Mouse (Mus musculus): ENCODE results near the gene Lrrc10b.

Lrrc10b gene

DNA sequence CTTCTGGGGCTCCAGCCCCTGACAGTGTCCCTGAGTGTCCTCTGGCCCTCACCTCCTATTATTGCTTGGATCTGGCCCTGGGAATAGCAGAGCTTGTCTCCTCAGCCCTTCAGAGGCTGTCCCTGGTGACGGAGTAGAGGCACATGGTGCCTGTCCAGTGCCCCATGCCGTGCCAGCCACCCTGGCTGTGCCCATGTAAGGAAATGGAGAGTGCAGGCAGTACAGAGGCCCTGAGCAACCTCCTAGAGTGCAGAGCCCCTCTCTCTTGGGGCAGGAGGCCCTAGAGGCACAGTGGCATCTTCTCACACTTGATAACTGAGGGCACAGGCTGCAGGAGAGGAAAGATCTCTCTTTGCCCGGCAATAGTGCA, 1.9 kb downstream of the Lrrc10b start:
- Histone ChIP-seq H3K4me1 (replicated peaks; ENCODE audit: low read depth, low read length) (peaks cover 32% of the 10 kb centered on the region), H3K36me3 (ENCODE audit: insufficient read depth, low read length) (no peaks in the 10 kb centered on the region), H3K9me3 (ENCODE audit: low read length) (no peaks in the 10 kb centered on the region), H3K4me3 (replicated peaks; ENCODE audit: low read length) (no peak overlapping the region), H3K27me3 (ENCODE audit: insufficient read depth, low read length) (peaks cover 84% of the 10 kb centered on the region)
- TF ChIP-seq NANOG (IDR thresholded peaks at IDR 0.05; ENCODE audit: borderline replicate concordance, low read length) (no peak), POU5F1 (IDR thresholded peaks at IDR 0.05; ENCODE audit: borderline replicate concordance, low read length) (no peak), CTCF (conservative IDR thresholded peaks at IDR 0.05; ENCODE audit: low read length) (no peak)

DNA sequence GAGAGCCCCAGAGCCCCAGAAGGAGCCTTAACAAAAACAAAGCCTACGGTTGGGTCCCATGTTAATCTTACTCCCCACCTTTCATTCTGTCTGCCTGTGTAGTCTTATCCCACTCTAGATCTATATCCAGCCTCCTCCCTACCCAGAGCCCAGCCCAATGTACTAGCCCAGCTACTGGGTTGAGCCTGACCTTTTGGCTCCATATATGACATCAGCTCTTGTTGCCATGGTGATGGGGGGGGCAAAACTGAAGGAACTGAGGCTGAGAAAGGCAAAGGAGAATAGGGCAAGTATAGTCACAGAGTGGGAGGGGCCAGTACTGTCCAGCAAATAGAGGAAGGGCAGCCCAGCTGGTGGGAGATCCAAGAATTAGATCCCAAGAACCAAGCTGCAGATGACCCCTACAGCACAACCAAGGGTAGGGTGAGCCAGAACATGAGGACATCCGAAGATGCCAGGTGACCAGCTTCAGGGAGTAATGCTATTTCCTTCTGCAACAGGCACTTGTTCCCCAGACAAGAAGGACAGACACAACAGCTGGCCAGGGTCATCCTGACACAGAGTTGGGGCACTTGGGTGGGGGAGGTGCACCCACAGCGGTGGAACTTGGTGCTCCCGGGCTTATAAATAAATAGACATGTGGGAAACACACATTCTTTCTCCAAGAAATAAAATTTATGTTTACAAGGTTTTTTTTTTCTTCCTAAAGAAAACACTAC, 2.4 kb downstream of the Lrrc10b start:
- H3K36me3 ChIP-seq (ENCODE audit: insufficient read depth, low read length): no peaks in the 10 kb centered on the region
- TF ChIP-seq POU5F1 (IDR thresholded peaks at IDR 0.05; ENCODE audit: borderline replicate concordance, low read length) (no peak), NANOG (IDR thresholded peaks at IDR 0.05; ENCODE audit: borderline replicate concordance, low read length) (no peak), CTCF (conservative IDR thresholded peaks at IDR 0.05; ENCODE audit: low read length) (no peak)
- H3K27me3 ChIP-seq (ENCODE audit: insufficient read depth, low read length): peaks cover 81% of the 10 kb centered on the region

DNA sequence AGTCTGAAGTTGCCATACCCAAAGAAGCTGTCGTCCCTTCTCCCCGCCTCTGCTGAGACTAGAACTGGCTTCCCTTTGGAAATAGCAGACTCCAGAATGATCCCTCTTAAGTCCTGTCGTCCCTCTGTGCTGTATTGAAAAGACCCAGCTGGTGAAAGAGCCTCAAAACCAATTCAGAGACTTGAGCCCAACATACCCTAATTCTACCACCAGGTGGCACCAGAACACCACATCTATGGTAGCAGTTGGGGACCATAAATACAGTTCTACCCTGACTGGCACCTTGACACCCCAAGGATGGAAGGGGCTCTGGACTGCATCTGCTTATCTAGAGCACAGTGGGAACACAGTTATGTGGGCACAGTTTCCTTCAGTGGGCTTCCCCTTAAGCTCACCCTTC, 7.6 kb downstream of the Lrrc10b start:
- Histone ChIP-seq H3K4me3 (replicated peaks; ENCODE audit: low read length) (no peak overlapping the region), H3K27me3 (ENCODE audit: insufficient read depth, low read length) (peaks cover 33% of the 10 kb centered on the region), H3K36me3 (ENCODE audit: insufficient read depth, low read length) (no peaks in the 10 kb centered on the region; the same call in 1 of the 2 replicates), H3K9me3 (ENCODE audit: low read length) (no peaks in the 10 kb centered on the region; the same call in 1 of the 2 replicates), H3K4me1 (replicated peaks; ENCODE audit: low read depth, low read length) (peaks cover 28% of the 10 kb centered on the region)
- TF ChIP-seq POU5F1 (IDR thresholded peaks at IDR 0.05; ENCODE audit: borderline replicate concordance, low read length) (no peak), NANOG (IDR thresholded peaks at IDR 0.05; ENCODE audit: borderline replicate concordance, low read length) (no peak), CTCF (conservative IDR thresholded peaks at IDR 0.05; ENCODE audit: low read length) (peak; percentile 85)

More for the DNA sequence above, 2.4 kb downstream of the Lrrc10b start:
- no peaks in the 10 kb centered on the region for H3K9me3 ChIP-seq (ENCODE audit: low read length)
- H3K4me3 ChIP-seq (replicated peaks; ENCODE audit: low read length): no peak overlapping the region
- peaks cover 32% of the 10 kb centered on the region for H3K4me1 ChIP-seq (replicated peaks; ENCODE audit: low read depth, low read length)

DNA sequence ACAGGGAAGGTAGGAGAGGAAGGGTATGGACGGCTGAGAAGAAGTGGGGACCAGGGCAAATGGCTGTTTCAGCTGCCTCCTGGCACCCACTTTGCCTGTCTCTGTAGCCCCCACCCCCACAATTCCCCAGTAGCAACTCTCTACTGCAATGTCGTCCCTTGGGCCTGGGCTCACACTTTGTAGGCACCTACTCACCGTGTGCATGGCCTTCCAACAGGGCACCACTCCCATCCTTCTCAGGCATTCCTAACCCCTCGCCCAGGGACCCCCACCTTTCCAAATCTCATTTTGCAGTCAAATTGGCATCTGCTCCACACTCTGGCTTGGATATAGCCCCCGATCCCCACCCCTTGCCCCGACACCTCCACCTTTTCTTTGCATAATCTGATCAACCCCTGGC, 8.1 kb downstream of the Lrrc10b start:
- TF ChIP-seq NANOG (IDR thresholded peaks at IDR 0.05; ENCODE audit: borderline replicate concordance, low read length) (no peak), CTCF (conservative IDR thresholded peaks at IDR 0.05; ENCODE audit: low read length) (no peak), POU5F1 (IDR thresholded peaks at IDR 0.05; ENCODE audit: borderline replicate concordance, low read length) (no peak)
- no peaks in the 10 kb centered on the region; the same call in 1 of the 2 replicates for H3K9me3 ChIP-seq (ENCODE audit: low read length)
- peaks cover 28% of the 10 kb centered on the region for H3K4me1 ChIP-seq (replicated peaks; ENCODE audit: low read depth, low read length)
- H3K4me3 ChIP-seq (replicated peaks; ENCODE audit: low read length): no peak overlapping the region
- peaks cover under 1% of the 10 kb centered on the region; the same call in 1 of the 2 replicates for H3K36me3 ChIP-seq (ENCODE audit: insufficient read depth, low read length)
- H3K27me3 ChIP-seq (ENCODE audit: insufficient read depth, low read length): peaks cover 28% of the 10 kb centered on the region

DNA sequence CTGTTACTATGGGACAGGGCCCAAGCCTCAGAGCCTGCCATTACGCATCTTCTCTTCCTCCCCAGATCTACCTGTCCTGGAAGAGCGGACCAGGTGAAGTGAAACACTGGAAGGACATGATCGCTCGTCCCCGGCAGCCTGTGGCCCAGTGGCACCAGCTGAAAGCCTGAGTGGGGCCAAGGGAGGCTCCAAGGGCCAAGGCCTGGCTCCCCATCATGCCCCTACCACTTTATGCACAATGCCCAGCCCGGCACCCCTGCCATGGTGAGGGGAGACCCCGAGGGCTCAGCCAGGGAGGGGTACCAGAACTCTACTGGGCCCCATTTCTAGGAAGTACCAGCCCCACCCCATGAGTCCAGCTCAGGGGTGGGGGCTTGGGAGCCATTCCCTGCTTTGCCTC, 9.0 kb downstream of the Lrrc10b start:
- Histone ChIP-seq H3K27me3 (ENCODE audit: insufficient read depth, low read length) (peaks cover 28% of the 10 kb centered on the region), H3K36me3 (ENCODE audit: insufficient read depth, low read length) (peaks cover 10% of the 10 kb centered on the region; the same call in 1 of the 2 replicates), H3K9me3 (ENCODE audit: low read length) (no peaks in the 10 kb centered on the region; the same call in 1 of the 2 replicates), H3K4me1 (replicated peaks; ENCODE audit: low read depth, low read length) (peaks cover 28% of the 10 kb centered on the region), H3K4me3 (replicated peaks; ENCODE audit: low read length) (no peak overlapping the region)
- TF ChIP-seq NANOG (IDR thresholded peaks at IDR 0.05; ENCODE audit: borderline replicate concordance, low read length) (no peak), CTCF (conservative IDR thresholded peaks at IDR 0.05; ENCODE audit: low read length) (no peak)

DNA sequence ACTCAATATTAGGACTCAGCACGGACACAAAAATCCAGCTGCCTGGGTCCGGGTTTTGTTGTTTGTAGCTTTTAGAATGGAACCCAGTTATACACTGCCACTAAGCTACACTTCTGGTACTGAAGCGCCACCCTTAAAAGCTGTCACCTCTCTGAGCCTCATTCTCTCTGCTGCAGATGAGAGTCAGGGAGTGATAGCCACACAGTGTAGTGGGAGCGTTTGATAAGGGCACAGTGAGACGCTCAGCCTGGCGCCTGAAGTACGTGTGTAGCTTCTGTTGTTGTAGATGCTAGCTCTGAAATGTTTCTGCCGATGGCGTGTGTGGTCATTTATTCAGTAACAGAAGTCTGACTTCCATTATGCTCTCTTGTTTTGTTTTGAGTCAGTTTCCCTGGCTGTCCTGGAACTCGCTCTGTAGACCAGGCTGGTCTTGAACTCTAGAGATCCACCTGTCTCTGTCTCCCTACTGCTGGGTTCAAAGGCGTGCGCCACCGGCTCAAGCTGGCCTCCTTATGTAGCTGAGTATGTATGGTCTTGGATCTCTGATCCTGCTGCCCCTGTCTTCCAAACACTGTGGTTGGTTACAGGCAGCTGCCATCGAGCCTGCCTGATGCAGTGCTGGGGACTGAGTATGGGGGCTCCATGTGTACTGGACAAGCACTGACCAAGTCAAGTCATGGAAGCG, 12.4 kb downstream of the Lrrc10b start:
- Histone ChIP-seq H3K27me3 (ENCODE audit: insufficient read depth, low read length) (peaks cover 20% of the 10 kb centered on the region), H3K9me3 (ENCODE audit: low read length) (no peaks in the 10 kb centered on the region; the same call in 1 of the 2 replicates), H3K4me1 (replicated peaks; ENCODE audit: low read depth, low read length) (peaks cover 24% of the 10 kb centered on the region), H3K4me3 (replicated peaks; ENCODE audit: low read length) (no peak overlapping the region), H3K36me3 (ENCODE audit: insufficient read depth, low read length) (peaks cover 16% of the 10 kb centered on the region; the same call in 1 of the 2 replicates)
- TF ChIP-seq NANOG (IDR thresholded peaks at IDR 0.05; ENCODE audit: borderline replicate concordance, low read length) (no peak), POU5F1 (IDR thresholded peaks at IDR 0.05; ENCODE audit: borderline replicate concordance, low read length) (no peak), CTCF (conservative IDR thresholded peaks at IDR 0.05; ENCODE audit: low read length) (no peak)

DNA sequence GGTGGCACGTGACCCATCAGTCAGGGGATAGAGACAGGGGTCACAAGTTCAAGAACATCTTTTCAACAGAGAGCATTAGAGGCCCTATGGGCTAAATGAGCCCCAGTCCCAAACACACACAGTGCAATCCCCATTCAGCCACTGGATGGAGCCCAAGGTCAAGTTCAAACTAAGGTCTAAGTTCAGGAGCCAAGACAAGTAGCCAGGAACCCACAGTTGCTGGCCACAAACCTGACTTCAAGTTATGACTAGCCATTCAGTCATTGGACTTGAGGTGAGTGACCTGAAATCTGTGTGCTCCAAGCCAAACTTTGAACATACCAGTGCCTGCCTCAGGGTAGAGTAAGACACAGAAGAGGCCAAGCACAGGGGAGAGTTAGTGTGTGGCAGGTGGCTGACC, 19.8 kb downstream of the Lrrc10b start:
- Histone ChIP-seq H3K4me1 (replicated peaks; ENCODE audit: low read depth, low read length) (peaks cover 33% of the 10 kb centered on the region), H3K4me3 (replicated peaks; ENCODE audit: low read length) (no peak overlapping the region), H3K9me3 (ENCODE audit: low read length) (no peaks in the 10 kb centered on the region), H3K36me3 (ENCODE audit: insufficient read depth, low read length) (peaks cover 5% of the 10 kb centered on the region; the same call in 1 of the 2 replicates), H3K27me3 (ENCODE audit: insufficient read depth, low read length) (peaks cover 36% of the 10 kb centered on the region)
- TF ChIP-seq NANOG (IDR thresholded peaks at IDR 0.05; ENCODE audit: borderline replicate concordance, low read length): no peak
- peak; percentile 43 for TF ChIP-seq CTCF (conservative IDR thresholded peaks at IDR 0.05; ENCODE audit: low read length)
- no peak for TF ChIP-seq POU5F1 (IDR thresholded peaks at IDR 0.05; ENCODE audit: borderline replicate concordance, low read length)

DNA sequence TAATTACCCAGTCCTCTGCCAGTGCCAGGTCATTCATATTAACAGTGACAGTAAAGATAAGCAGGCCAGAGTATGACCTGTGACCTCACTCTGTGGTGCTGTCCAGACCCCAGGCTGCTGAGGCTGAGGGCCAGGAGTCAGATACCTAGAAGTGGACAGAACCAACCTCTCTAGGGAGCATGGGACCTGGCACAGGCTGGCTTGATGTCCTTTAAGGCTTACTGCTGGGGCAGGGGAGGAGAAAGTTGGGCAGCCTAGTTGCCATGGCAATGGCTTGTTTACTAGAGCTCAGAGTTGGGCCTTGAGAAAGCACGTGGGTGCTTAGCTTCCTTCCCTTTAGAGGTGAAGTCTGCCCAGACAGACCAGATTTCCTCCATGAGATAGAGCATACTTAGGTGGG, 20.5 kb downstream of the Lrrc10b start:
- Histone ChIP-seq H3K27me3 (ENCODE audit: insufficient read depth, low read length) (peaks cover 44% of the 10 kb centered on the region), H3K4me1 (replicated peaks; ENCODE audit: low read depth, low read length) (peaks cover 33% of the 10 kb centered on the region), H3K9me3 (ENCODE audit: low read length) (no peaks in the 10 kb centered on the region), H3K36me3 (ENCODE audit: insufficient read depth, low read length) (peaks cover 5% of the 10 kb centered on the region; the same call in 1 of the 2 replicates), H3K4me3 (replicated peaks; ENCODE audit: low read length) (no peak overlapping the region)
- TF ChIP-seq NANOG (IDR thresholded peaks at IDR 0.05; ENCODE audit: borderline replicate concordance, low read length) (no peak), CTCF (conservative IDR thresholded peaks at IDR 0.05; ENCODE audit: low read length) (no peak), POU5F1 (IDR thresholded peaks at IDR 0.05; ENCODE audit: borderline replicate concordance, low read length) (no peak)
